Mouse (Mus musculus): ENCODE data around the gene Rsph3b.
"Not testable (repeated sequence)": the region's sequence is repeated elsewhere in the genome, so short reads cannot be mapped to it uniquely, and the experiment has no call there.

Gene Rsph3b

DNA sequence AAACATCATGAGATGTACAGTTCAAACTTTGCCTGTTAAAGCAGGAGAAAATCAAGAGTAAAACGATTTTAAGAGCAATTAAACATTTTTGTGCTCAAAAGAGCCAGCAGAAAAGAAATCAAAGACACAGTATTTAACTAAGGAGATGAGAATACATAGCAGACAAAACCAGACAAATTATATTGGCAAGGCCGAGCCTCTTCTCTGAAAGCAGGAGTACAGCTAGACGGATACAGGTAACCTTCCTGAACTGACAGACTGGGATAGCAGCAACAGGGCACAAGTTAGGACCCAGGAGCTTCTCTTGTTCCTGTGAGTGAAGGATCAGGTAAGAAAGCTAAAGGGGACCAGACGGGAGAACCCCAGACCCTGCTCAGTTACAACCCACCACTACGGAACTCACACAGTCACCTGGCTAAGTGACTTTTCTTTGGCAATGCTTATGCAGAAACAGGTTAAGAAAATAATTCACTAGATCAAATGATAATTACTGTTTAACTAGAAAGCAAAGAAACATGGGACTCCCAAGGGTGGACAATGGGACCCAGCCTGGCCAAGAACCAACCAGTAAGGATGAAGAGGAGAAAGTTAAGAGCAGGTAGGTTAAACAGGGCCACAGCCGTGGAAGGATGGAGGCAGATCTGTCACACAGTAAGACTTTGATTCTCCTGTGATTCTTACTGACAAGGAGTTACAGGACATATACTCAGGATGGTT, 11.2 kb upstream of the Rsph3b start:
- not testable (repeated sequence) for DNase-seq (ENCODE audit: low read depth, low spot score)

DNA sequence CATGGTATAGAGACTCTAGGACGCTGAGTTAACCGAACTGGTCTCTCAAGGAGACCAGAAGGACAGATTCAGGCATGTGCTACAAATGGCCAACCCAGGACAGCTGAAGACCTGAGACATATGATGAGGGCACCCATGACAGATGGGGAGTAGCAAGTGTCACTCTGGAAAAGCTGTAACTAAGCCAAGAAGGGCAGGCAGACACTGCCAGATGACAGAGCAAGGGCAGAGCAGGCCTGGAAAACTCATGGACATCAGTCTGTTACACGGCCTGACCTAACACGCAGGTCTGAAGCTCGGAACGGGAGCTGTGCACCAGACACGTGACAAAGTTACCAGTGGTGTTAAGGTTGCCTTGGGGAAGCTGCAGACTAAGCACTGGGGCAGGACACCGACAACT, 10.4 kb upstream of the Rsph3b start:
- not testable (repeated sequence) for DNase-seq (ENCODE audit: low read depth, low spot score)

DNA sequence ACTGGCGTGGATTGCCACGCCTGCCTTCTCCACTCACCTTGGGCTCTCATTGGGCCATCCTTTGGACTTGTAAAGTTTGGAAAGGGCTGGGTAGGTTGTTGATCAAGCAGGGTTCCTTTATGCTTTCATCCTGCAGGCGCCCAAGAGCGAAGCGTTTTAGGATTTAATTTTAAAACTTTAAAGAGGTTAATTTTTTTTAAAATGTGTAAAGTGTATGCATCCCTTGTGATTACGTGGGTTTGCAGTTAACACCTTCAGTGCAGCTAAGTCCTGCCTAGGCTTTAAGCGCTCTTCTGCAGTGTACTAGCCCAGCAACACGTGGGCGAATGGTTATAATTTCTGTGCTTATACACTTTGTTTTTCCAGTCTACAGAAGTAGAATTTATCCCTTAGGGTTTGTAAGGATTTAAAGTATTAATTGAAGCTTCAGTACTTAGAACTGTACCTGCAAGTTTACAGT, 317 bp upstream of the Rsph3b start:
- DNase-seq (ENCODE audit: low read depth, low spot score) = not testable (repeated sequence)

DNA sequence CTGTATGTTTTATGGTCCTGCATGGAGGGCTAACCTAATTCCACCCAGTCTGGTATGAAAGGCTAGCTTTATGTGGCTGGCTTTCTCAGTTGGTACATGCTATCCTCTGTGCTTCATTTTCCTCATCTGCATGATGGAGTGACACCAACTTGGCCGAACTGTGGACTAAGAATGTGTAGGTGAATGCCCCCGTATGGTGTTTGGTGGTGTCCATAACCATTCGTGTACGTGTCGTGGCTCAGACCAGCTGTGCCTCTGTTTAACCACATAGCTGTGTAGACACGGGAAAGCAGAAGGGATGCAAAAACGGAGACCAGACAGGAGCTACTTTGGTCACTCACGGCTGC, 872 bp downstream of the Rsph3b start:
- DNase-seq (ENCODE audit: low read depth, low spot score) = not testable (repeated sequence)

DNA sequence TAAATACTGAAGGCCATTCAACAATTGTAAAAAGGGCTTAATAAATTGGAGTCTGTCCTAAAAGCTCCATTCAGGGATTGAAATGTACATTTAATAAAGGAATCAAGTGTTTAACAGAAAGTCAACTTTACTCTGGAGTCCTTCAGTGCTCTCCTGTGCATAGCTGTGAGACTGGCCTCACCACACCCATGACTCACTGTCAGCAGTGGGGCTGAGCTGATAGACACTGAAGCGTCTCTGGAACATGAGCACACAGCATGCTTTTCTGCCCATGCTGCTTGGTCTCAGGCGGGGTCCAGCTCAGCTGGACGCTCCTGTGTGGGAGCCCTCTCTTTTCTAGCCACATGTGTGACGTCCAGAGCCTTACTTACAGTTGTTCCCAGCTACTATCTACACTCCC, 5.9 kb downstream of the Rsph3b start:
- DNase-seq (ENCODE audit: low read depth, low spot score) = not testable (repeated sequence)

DNA sequence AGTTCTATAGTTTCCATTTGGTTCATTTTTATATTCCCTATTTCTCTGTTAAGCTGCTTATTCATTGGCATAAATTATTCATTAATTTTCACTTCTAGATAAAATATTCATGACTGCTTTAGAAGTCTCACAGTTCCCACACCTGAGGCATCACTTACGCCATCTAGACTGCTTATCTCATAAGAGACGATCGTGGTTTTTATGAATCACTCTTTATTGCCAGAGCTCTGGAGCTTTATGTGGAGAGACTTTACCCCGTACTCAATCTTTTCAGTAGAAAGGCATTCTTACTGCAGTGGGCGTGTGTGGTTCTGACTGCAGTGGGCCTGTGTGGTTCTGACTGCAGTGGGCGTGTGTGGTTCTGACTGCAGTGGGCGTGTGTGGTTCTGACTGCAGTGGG, 16.9 kb downstream of the Rsph3b start:
- not testable (repeated sequence) for DNase-seq (ENCODE audit: low read depth, low spot score)

DNA sequence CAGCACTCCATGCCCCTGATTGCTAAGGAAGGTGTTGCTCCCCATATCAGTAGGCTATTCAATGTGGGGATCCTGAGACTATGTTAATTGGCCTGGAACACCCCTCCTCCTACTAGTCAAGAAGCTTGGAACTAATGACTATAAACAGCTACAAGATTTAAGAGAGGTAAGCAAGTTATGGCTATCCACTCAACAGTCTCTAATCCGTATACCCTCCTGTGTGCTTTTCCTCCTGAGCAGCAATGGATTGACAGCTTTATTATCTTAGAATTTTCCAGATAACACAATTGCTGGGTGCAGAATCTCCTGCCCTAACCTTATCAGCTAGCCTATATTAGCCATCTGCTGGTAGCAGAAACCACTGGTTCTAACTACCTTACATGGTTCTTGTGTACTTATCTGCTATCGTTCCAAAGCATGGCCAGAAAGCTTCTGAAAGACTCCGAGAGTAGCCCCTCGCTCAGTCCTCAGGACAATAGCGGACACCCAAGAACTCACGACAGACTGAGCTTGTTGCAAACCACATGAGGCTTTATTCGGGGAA, 28.1 kb downstream of the Rsph3b start:
- DNase-seq (ENCODE audit: low read depth, low spot score) = not testable (repeated sequence)

DNA sequence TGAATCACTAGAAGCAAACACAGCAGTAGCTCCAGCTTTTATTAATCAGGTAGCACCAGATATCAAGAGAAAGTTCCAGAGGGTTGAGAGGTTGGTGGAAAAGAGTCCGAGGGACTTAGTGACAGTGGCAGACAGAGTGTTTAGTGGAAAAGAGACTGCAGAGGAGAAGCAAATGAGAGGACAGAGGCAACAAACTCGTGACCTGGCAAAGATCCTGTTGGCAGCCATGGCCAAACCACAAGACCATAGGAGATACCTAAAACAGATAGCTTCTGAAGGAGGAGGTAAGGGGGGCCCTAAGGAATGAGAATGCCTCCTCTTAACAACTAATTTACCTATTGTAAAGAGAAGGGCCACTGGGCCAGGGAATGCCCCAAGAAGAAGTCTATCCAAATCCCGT, 29.1 kb downstream of the Rsph3b start:
- DNase-seq (ENCODE audit: low read depth, low spot score) = not testable (repeated sequence)

DNA sequence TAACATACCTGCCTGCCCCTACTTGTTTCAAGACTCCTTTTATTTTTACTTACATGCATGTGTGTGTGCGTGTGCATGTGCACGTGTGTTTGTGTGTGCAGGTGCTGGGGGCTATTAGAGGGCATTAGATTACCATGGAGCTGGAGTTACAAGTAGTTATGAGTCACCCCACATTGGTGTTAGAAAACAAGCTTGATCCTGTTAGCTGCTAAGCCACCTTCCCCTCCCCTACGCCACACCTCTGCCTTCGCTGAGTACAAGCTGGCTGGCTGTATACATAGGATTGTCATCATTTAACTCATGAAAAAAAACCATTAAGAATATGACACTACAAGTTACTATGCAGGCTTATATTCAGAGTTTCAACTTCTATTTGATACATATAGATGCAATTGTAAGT, 33.2 kb downstream of the Rsph3b start:
- not testable (repeated sequence) for DNase-seq (ENCODE audit: low read depth, low spot score)

DNA sequence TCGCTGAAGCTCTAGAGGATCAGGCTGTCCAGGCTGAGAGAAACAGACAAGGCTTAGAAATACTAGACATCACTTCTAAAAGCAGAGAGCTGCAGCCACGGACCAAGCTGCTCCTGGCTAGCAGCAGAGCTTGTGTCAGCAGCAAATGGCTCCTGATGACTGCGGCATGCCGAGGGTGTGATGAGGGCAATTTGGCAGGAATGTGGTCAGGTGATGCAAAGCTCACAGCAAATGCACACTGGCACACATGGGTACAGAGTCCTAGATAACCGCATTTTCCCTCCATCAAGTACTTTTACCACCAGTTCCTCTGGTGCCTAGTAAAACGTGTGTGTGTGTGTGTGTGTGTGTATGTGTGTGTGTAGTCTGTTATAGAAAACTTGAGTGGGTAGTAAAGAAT, 34.4 kb downstream of the Rsph3b start:
- DNase-seq (ENCODE audit: low read depth, low spot score) = not testable (repeated sequence)

DNA sequence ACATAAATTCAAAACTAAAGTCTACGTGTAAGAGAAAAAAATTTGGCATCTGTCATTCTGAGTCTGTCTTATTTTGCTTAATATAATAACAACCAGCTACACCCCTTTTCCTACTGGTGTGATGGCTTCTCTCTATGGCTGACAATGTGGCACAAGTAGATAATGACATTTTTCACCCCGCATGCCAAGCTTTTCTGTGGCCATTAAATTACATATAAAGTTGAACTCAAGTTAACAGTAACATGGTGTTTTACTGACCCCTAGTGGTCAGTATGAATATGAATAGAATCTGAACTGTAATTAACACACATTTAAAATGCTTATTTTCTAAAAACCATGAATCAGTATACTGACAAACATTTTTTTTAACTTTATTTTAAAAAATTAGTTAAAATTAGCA, 48.1 kb downstream of the Rsph3b start:
- not testable (repeated sequence) for DNase-seq (ENCODE audit: low read depth, low spot score)

DNA sequence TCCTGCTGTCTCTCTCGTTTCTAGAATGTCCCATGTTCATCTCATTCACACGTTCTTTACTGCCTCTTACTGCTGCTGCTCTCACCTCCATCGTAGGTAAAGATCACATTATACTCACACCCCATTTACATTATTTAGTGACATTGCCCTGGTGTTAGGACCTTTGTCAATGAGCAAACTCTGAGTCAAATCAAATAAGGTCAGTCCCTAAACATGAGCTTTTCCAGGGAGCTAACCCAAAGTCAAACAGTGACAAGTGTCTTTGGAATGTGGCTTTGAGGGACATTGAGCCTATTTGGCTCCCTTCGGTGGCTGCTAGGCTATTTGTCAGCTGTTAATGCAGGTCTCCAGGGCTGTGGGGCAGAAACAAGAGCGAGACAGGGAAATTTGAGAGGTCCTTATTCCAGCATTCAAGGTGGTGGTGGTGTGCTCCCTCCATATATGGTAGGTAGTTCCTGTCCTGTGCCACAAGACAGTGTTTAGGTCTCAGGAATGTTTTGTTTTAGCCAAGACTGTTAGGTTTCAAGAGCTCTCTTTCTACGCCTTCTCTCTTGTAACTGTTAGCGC, 50.4 kb downstream of the Rsph3b start:
- DNase-seq (ENCODE audit: low read depth, low spot score) = not testable (repeated sequence)

DNA sequence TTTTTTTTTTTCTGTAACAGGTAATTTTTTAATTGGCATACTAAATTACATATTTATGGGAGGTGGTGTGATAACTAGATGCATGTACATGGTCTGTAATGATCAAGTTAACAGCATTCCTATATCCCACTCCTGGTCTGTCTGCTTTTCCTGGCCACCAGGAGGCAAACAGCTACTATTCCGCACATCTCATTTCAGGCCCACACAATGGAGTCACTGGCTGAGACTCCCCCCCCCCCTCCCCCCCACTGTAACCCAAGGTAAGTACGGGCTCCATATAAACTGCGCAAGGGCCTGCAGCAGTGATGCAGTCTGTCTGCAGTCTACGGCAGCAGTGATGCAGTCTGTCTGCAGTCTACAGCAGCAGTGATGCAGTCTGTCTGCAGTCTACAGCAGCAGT, 51.7 kb downstream of the Rsph3b start:
- no peak for DNase-seq (ENCODE audit: low read depth, low spot score)

DNA sequence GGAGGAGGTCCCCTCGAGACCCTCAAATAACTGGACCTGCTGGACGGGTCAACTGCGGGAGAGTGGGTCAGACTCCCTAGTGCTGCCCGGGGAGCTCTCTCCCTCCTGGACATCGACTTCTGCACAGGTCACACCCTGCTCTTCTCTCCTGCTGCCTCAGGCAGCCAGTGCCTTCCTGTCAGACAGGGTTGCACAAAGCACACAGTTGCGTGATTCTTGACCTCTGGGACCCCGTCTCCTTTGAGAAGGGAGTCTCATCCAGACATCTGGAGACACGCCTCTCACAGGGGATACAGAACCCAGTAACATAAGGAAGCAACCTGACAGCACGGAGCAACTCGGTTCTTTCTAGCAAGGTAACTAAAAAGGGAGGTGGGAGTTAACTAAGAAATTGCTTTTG, 55.1 kb downstream of the Rsph3b start:
- DNase-seq (ENCODE audit: low read depth, low spot score) = no peak

DNA sequence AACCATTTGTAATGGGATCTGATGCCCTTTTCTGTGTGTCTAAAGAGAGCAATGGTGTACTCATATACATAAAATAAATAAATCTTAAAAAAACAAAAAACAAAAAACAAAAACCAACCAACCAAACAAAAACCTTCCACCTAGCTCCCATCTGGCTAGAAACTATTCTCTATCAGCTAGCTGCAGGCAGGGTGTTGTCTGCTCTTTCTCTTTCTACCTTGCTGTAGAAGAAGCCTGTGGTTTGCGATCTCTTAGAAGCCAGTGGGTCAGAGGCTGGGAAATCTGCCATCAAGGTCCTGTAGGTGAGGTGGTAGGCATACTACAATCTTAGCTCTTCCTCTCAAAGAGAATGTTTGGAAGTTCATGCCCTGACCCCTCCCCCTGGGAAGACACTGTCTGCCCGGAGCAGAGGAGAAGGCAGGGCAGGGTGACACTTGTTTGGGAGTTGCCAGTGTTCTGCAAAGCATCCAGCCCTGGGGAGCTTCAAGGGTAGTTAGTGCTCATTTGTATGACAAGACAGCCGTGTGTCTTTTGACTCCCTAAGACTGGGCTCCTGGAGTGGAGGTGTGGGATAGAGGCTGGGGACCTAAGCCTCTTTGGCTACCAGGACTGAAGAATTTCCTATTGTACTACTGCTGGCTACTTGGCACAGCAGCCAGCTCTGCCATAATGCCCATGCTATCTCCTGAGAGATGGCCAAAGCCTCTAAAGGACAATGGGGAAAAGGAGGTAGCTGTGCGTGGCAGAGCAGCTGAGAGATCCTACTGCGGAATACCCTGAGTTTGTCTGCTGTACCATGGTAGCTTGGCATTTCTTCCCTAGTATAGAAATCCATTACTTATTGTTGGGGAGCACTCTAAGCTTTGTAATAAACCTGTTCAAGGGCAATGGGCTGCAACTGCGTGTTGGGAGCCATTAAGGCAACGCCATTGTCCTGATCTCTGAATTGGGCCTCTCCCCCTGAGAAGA, 56.2 kb downstream of the Rsph3b start:
- no peak for DNase-seq (ENCODE audit: low read depth, low spot score)

DNA sequence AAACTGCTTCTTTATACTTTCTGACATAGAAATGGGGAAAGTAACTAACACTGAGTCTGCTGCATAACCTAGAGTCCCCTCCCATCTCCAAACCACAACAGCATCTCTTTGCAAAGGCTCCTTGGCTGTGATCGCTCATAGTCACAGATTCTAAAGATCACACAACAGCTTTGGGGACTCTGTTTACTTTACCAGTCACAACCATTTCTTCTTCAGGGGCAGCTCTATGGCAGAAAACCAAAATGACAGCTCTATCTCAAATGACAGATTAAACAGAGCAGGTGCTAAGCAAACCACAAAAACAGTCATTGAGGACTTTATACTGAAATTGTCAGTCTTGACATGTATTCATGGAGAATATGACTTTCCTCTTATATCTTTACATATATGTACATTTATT, 62.0 kb downstream of the Rsph3b start:
- DNase-seq (ENCODE audit: low read depth, low spot score) = no peak

DNA sequence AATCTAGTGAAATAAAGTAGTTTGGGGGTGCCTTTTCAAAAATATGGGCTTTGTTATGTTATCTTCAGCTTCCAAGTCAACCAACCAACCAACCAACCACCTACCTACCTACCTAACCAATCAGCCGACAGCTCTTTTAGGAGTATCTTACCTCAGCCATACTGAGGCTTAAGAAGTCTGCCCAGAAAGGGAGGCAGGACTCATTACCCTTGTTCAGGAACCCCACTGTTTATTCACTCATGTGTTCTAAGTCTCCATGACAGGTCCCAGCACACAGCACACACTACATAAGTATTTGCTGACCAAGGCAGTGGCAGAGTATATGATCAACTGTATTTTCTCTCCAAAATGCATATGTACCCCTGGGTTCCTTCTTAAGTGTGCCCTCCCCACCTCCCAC, 64.0 kb downstream of the Rsph3b start:
- no peak for DNase-seq (ENCODE audit: low read depth, low spot score)

DNA sequence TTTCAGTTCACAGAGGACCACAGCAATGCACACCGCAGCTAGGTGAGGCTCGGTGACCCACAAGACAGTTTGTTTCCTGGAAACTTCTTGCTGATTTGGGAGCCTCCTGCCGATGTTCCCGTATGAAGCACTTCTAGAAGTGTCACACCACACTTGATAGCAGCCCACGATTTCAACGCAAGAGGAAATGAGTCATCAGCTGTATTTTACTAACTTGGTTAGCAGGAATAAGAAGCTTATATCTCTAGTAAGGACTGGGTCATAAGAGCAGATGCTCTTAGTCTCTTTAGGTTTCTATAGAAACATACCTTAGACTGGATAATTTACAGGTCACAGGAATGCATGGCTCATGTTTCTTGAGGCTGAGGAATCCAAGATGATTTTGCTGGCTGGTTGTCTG, 67.2 kb downstream of the Rsph3b start:
- DNase-seq (ENCODE audit: low read depth, low spot score) = no peak

DNA sequence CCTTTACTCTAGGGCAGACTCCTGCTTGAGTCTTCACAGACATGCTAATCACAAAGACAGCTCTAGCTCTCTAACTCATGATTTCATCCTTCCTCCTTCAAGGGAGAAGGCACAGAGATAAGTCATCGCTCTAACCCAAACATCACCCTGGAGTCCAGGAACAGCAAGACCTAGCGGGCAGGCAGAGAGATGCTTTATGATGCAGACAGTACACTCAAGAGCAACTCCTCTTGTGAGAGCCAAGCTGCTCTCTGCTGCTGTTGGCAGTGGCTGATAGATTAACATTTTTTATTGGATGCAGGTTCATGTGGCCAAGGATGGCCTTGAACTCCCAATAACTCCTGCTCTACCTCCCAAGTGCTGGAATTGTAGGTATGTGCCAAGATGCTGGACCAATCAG, 77.1 kb downstream of the Rsph3b start:
- no peak for DNase-seq (ENCODE audit: low read depth, low spot score)

DNA sequence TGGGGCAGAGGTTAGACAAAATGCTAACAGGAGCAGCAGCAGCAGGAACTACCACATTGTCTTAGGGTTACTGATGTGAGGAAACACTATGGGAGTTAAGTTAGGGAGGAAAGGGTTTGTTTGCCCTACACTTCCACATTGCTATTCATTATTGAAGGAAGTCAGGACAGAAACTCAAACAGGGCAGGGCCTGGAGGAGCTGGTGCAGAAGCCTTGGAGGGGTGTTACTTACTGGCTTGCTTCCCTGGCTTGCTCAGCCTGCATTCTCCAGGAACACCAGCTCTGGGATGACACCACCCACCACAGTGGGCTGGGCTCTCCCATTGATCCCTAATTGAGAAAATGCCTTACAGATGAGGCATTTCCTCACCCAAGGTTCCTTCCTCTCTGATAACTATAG, 79.7 kb downstream of the Rsph3b start:
- no peak for DNase-seq (ENCODE audit: low read depth, low spot score)

DNA sequence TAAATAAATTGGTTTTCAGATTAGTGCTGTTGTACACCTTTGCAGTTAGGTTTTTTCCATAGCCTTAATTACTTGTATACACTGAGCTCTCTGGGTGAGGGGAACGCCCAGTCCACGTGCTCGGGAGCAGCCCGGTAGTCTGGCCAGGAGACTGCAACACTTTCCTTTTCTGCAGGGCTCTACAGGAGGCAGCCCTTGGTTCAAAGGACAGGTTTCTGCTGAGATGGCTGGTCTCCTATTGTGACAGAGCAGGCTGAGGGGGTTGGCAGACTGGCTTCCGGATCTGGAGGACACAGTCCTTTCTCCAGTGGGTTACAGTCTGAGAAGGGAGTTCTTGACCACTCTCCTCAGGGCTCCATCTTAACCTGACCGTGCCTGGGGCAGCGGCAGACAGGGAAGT, 80.7 kb downstream of the Rsph3b start:
- DNase-seq (ENCODE audit: low read depth, low spot score) = no peak

DNA sequence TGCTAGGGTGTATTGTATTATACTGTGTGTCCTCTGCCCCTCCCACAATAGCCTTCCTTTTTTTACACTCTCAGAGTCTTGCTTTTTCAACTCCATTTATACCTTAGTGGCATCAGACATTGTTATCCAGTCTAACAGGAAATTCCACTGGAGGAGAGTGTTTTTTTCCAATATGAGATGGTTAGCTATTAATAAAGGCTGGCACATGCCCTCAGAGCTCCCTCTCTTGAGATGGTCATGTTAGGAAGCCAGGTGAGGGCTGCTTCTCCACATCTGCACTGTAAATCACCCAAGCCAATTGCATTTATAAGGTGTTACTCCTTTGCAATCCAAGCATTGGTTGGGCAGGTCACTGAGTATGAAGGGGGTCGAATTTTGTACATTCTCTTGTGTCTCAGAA, 81.9 kb downstream of the Rsph3b start:
- DNase-seq (ENCODE audit: low read depth, low spot score) = no peak
